Comparison of ENCODE assay signal across 8 mouse cellular contexts in the genomic region with DNA sequence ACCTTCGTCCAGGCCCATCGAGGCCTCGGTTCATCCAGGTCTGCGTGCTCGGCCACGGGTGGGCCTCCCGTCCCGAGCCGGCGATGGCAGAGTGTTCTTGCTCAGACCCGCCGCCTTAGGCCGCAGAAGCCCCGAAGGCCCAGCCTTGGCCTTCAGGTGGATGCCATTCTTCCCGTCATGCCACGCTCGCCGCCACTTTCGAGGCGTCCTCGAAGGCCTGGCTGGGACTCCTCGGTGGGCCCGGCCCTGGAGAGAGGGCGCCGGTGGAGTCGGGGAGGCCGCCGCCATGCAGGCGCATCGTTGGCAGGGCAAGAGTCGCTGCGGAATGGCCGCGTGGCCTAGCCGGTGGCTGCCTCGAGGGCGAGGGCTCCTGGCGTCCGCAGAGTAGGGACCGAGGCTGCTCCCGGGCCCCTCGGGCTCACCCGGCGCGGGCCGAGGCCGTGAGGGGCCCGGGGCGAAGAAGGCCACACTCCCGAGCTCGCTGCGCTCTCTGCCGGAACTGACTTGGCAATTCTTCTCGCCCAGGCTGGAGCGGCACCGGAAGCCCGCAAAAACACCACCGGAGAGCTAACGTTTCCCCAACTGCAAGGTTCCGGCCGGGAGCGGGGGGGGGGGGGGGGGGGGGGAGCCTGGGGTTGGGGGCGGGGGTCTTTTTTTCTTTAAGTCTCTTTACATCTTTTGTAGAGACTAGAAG. TPM values are rescaled to one million over a fixed set of nuclear protein-coding genes. Genes with fewer than 3 reads are reported as not detected.
DNase-seq lines count a peak whose midpoint lies in the region; ATAC-seq and TF ChIP-seq lines count a peak whose summit lies in the region.
"Not testable (repeated sequence)": the region's sequence is repeated elsewhere in the genome, so short reads cannot be mapped to it uniquely, and the experiment has no call there.

No protein-coding gene starts in this region.

- peak overlapping the region; percentile 66 for H3K4me3 ChIP-seq in G1E (ENCODE audit: low read depth, low read length)
- peak overlapping the region; percentile 49 for H3K4me3 ChIP-seq in cerebellum, adult 2 months (replicated peaks; ENCODE audit: insufficient read depth, low read depth, low read length)
- H3K4me3 ChIP-seq in hindbrain, embryonic 11.5 days (ENCODE audit: low read depth, low read length) = peak overlapping the region; percentile 33

- not testable (repeated sequence) for H3K9me3 ChIP-seq in G1E (replicated peaks); hindbrain, embryonic 11.5 days (ENCODE audit: control insufficient read depth, low read length)

- H3K9ac ChIP-seq in hindbrain, embryonic 11.5 days (ENCODE audit: low read depth, low read length) = peak overlapping the region; percentile 40; the same call in 1 of the 2 replicates

- WGBS in cerebellum, adult 2 months = 0% methylated on average over 1 of the region's 63 CpGs
- WGBS in hindbrain, embryonic 11.5 days = 0% methylated on average over 3 of the region's 63 CpGs

- TF ChIP-seq CTCF in G1E (IDR thresholded peaks at IDR 0.05; ENCODE audit: low read depth, low read length); cerebellum, adult 2 months (IDR thresholded peaks at IDR 0.05; ENCODE audit: borderline replicate concordance, insufficient read depth, low read depth, low read length): not testable (repeated sequence)

- H3K4me2 ChIP-seq in hindbrain, embryonic 11.5 days (replicated peaks; ENCODE audit: low read depth, low read length) = peak overlapping the region; percentile 35

- ATAC-seq in G1E (ENCODE audit: extremely low read depth, insufficient number of reproducible peaks, low FRiP score, poor library complexity, severe bottlenecking) = peak; percentile 89
- peak; percentile 88 for ATAC-seq in hindbrain, embryonic 11.5 days (ENCODE audit: low FRiP score)

- not testable (repeated sequence) for H3K27ac ChIP-seq in cerebellum, adult 2 months (ENCODE audit: insufficient read depth, low read length)
- 0 out of 2 replicates have a peak overlapping the region, but pooled peaks have one; percentile 30 for H3K27ac ChIP-seq in hindbrain, embryonic 11.5 days (ENCODE audit: low read depth, low read length)

- TF ChIP-seq POLR2A in cerebellum, adult 2 months (IDR thresholded peaks at IDR 0.05; ENCODE audit: borderline replicate concordance, insufficient read depth, low read length) = peak; percentile 34; the same call in 1 of the 2 replicates

- not testable (repeated sequence) for H3K36me3 ChIP-seq in G1E (replicated peaks); hindbrain, embryonic 11.5 days (ENCODE audit: control insufficient read depth, insufficient read depth, low read length)

- peak; percentile 81 for DNase-seq in G1E (ENCODE audit: low spot score)
- DNase-seq in cerebellum, adult 2 months = peak; percentile 76 to 80
- peak; percentile 82 for DNase-seq in forelimb bud, embryonic 11.5 days (ENCODE audit: low read depth, low spot score)
- peak; percentile 79 for DNase-seq in hindbrain, embryonic 11.5 days (ENCODE audit: low spot score)
- peak; percentile 58 to 70 for DNase-seq in layer of hippocampus, postnatal 14 days (ENCODE audit: low spot score in 2 of 2)
- peak; percentile 78 for DNase-seq in lung, postnatal 14 days
- DNase-seq in ovary, postnatal 36 days (ENCODE audit: low spot score) = peak; percentile 72
- peak; percentile 81 for DNase-seq in thymus, postnatal 14 days

- H3K4me1 ChIP-seq in G1E (ENCODE audit: insufficient read depth, low read depth, low read length) = peaks cover 18% of the 10 kb centered on the region
- H3K4me1 ChIP-seq in cerebellum, adult 2 months (ENCODE audit: control insufficient read depth, insufficient read depth, low read length); hindbrain, embryonic 11.5 days (replicated peaks; ENCODE audit: control insufficient read depth, insufficient read depth, low read length): not testable (repeated sequence)

- H3K27me3 ChIP-seq in G1E (ENCODE audit: insufficient read depth, low read length); cerebellum, adult 2 months (ENCODE audit: control insufficient read depth, insufficient read depth, low read length); hindbrain, embryonic 11.5 days (ENCODE audit: control insufficient read depth, insufficient read depth, low read length): not testable (repeated sequence)

RNA-seq across cellular contexts. Expression of a gene that starts 28.1 kb away (rescaled TPM):
- 1.4 and 8.4 TPM in 2 replicates for total RNA-seq in G1E (2014; fragmentation: Nextera tagmentation)
- 0.06 and 0.44 TPM in 2 replicates for total RNA-seq in G1E (2017)
- polyA plus RNA-seq in G1E (2012) = 0.09 TPM in 1 of 2 replicates, not detected in the other
- polyA plus RNA-seq in cerebellum, adult 2 months (2012; rRNA removed) = 219 and 223 TPM in 2 replicates
- 4.0 and 5.0 TPM in 2 replicates for polyA plus RNA-seq in hindbrain, embryonic 11.5 days (2014; fragmentation: Nextera tagmentation; extraction: Ambion mirVana)
- total RNA-seq in layer of hippocampus, postnatal 14 days (2021) = 100 to 1,000 TPM; 299 to 316 TPM

Comparison
In these comparisons a context has a peak if more than half of its experiments do, and no peak if none do; other contexts are left out.
1. RNA of a gene that starts 28.1 kb away (polyA plus RNA-seq): 219 to 223 TPM in cerebellum, adult 2 months; 4.0 to 5.0 TPM in hindbrain, embryonic 11.5 days and 0.09 TPM in G1E; every median in the first group is over 10 times any median in the second.
2. Peak in every context shown above with its lines, with median percentiles within 50 percentile points of each other: DNase-seq and H3K4me3 ChIP-seq.